Mouse (Mus musculus) E14TG2a.4 (cell line): Measurements from ENCODE around the gene Cdkl4.

Experiments
- CTCF ChIP-seq: conservative IDR thresholded peaks from 2 replicates; pipeline ENCODE4 v1.5.1; 2014; ENCODE audit warnings: low read length
- POU5F1 ChIP-seq: IDR thresholded peaks from 2 replicates; pipeline ENCODE4 v1.6.1; 2014; ENCODE audit warnings: low read length, borderline replicate concordance

GRCm38 (mm10) chr17:80559050-80559449 lies 18.6 kb downstream of the Cdkl4 start:
- TF ChIP-seq CTCF: peak; percentile 38
- no peak for TF ChIP-seq POU5F1
